Mouse (Mus musculus): ENCODE results near the gene Bdkrb2. TPM values are rescaled to one million over a fixed set of nuclear protein-coding genes. Genes with fewer than 3 reads are reported as not detected.

The Bdkrb2 gene
- polyA plus RNA-seq (2016; fragmentation: Nextera tagmentation; extraction: Ambion mirVana): 0.46 and 0.72 TPM in 2 replicates

GRCm38 (mm10) chr12:105562936-105563680 lies at the start of gene Bdkrb2:
Gene Bdkrb2, plus strand, starts transcription at chr12:105563226.
- H3K9me3 ChIP-seq (replicated peaks): no peaks in the 10 kb centered on the region
- peaks cover 67% of the 10 kb centered on the region for H3K27me3 ChIP-seq (ENCODE audit: low read depth, poor library complexity, severe bottlenecking)
- peak within 1 kb of the TSS; percentile 19; the same call in 1 of the 2 replicates for H3K27ac ChIP-seq (replicated peaks)
- H3K36me3 ChIP-seq: no peaks in the 10 kb centered on the region
- WGBS: 4% methylated on average over 25 of the region's 25 CpGs
- peaks cover 37% of the 10 kb centered on the region for H3K4me1 ChIP-seq
- peak within 1 kb of the TSS; percentile 55 for H3K4me3 ChIP-seq
- peak; percentile 66 for DNase-seq (ENCODE audit: low spot score)

GRCm38 (mm10) chr12:105514111-105514510 lies 48.9 kb upstream of the Bdkrb2 start:
- 90% methylated on average over 10 of the region's 10 CpGs for WGBS
- Histone ChIP-seq H3K27ac (replicated peaks) (no peak overlapping the region), H3K36me3 (no peaks in the 10 kb centered on the region), H3K4me3 (no peak overlapping the region), H3K9me3 (replicated peaks) (no peaks in the 10 kb centered on the region), H3K27me3 (ENCODE audit: low read depth, poor library complexity, severe bottlenecking) (peaks cover 5% of the 10 kb centered on the region; the same call in 1 of the 2 replicates), H3K4me1 (peaks cover 3% of the 10 kb centered on the region)
- no peak for DNase-seq (ENCODE audit: low spot score)

DNA sequence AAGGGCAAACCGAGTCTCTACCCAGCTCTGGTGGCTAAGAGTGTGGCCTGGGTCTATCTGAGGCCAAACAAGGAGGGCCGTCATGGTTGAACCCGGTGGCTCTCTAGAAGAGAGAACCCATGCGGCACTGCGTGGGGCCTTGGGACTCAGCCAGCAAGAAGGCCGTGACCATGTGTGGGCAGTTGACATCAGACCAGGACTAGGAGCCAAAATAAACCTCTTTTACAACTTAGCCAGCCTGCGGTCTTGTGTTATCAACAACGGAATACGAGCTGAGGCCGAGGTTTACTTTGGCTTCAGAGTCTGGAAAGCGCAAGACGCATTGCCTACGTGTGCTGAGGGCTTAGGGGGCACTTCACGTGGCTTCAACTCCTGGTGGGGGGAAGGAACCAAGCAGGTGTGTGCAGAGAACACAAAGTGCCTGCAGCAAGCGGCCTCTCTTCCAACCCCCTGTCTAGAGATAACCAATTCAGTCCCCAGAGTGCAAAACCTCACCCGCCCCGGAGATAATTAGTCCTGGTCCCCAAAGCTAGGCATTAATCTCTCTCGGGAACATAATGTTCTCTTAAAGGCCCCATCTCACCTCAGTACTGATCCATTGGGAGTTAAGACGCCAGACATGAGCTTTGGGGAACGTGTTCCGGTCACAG lies 45.9 kb upstream of the Bdkrb2 start:
- peaks cover 3% of the 10 kb centered on the region; the same call in 1 of the 2 replicates for H3K9me3 ChIP-seq (replicated peaks)
- H3K36me3 ChIP-seq: no peaks in the 10 kb centered on the region
- H3K27me3 ChIP-seq (ENCODE audit: low read depth, poor library complexity, severe bottlenecking): peaks cover 10% of the 10 kb centered on the region; the same call in 1 of the 2 replicates
- 90% methylated on average over 21 of the region's 21 CpGs for whole genome bisulfite sequencing
- peaks cover 11% of the 10 kb centered on the region for H3K4me1 ChIP-seq
- no peak overlapping the region for H3K27ac ChIP-seq (replicated peaks)
- H3K4me3 ChIP-seq: no peak overlapping the region
- no peak for DNase-seq (ENCODE audit: low spot score)

DNA sequence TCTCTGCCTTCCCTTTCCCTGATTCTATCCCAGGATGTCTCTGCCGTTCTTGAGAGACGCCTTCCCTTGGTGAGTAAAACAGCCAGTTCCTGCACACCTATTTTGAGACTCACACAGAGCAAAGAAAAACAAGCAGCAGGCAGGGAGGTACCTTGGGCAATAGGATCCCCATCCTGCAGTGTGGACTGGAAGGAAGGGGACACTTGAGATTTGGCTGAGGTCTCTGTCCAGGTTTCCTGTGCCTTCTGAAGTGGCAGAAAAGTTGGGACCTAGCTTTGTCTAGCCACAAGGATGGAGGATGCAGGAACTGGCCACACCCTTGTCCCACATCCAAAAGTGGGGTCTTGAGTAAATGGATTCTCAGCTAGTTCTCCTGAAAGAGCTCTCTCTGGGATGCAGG lies 43.2 kb upstream of the Bdkrb2 start:
- DNase-seq (ENCODE audit: low spot score): no peak
- no peak overlapping the region for H3K27ac ChIP-seq (replicated peaks)
- WGBS: 82% methylated on average over 2 of the region's 2 CpGs

GRCm38 (mm10) chr12:105521170-105521762 lies 41.8 kb upstream of the Bdkrb2 start:
- Histone ChIP-seq H3K4me3 (no peak overlapping the region), H3K27me3 (ENCODE audit: low read depth, poor library complexity, severe bottlenecking) (peaks cover 10% of the 10 kb centered on the region; the same call in 1 of the 2 replicates), H3K4me1 (peaks cover 11% of the 10 kb centered on the region), H3K36me3 (no peaks in the 10 kb centered on the region), H3K27ac (replicated peaks) (no peak overlapping the region), H3K9me3 (replicated peaks) (peaks cover 4% of the 10 kb centered on the region; the same call in 1 of the 2 replicates)
- WGBS: 86% methylated on average over 15 of the region's 15 CpGs
- DNase-seq (ENCODE audit: low spot score): no peak

More for the DNA sequence above, 43.2 kb upstream of the Bdkrb2 start:
- Histone ChIP-seq H3K27me3 (ENCODE audit: low read depth, poor library complexity, severe bottlenecking) (peaks cover 10% of the 10 kb centered on the region; the same call in 1 of the 2 replicates), H3K4me3 (no peak overlapping the region), H3K9me3 (replicated peaks) (peaks cover 4% of the 10 kb centered on the region; the same call in 1 of the 2 replicates), H3K36me3 (no peaks in the 10 kb centered on the region), H3K4me1 (peaks cover 11% of the 10 kb centered on the region)

GRCm38 (mm10) chr12:105523737-105524136 lies 39.3 kb upstream of the Bdkrb2 start:
- WGBS: 75% methylated on average over 2 of the region's 2 CpGs
- Histone ChIP-seq H3K27me3 (ENCODE audit: low read depth, poor library complexity, severe bottlenecking) (0 out of 2 replicates have a peak, but pooled peaks cover 6% of the 10 kb centered on the region), H3K27ac (replicated peaks) (no peak overlapping the region), H3K4me3 (no peak overlapping the region), H3K9me3 (replicated peaks) (peaks cover 4% of the 10 kb centered on the region; the same call in 1 of the 2 replicates), H3K4me1 (peaks cover 11% of the 10 kb centered on the region), H3K36me3 (no peaks in the 10 kb centered on the region)
- DNase-seq (ENCODE audit: low spot score): no peak

- H3K4me1 ChIP-seq: no peaks in the 10 kb centered on the region
- DNase-seq (ENCODE audit: low spot score): no peak
- H3K27me3 ChIP-seq (ENCODE audit: low read depth, poor library complexity, severe bottlenecking): no peaks in the 10 kb centered on the region
- H3K36me3 ChIP-seq: no peaks in the 10 kb centered on the region
- 88% methylated on average over 3 of the region's 3 CpGs for WGBS
- H3K9me3 ChIP-seq (replicated peaks): peaks cover 4% of the 10 kb centered on the region; the same call in 1 of the 2 replicates
- no peak overlapping the region for H3K4me3 ChIP-seq
- H3K27ac ChIP-seq (replicated peaks): no peak overlapping the region
These were observed 36.8 kb upstream of the Bdkrb2 start for GRCm38 (mm10) chr12:105526186-105526585.

DNA sequence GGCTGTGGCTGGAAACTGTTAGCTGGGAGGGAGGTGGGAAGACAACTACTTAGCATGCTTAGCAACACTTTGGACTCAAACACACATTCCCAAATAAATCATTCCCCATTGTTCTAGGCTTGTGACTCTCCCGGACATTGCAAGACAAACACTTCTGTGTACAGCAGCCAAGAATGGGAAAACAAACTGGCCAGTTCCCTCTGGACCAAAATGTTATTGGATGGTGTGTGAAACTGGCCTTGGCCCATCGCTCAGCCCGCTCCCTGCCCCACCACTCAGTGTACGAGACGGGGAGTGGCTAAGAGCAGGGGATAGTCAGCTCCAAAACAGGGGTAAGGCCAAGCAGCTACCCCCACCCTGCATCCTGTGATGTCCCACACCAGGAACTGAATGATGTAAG lies 36.2 kb upstream of the Bdkrb2 start:
- Histone ChIP-seq H3K4me3 (no peak overlapping the region), H3K9me3 (replicated peaks) (peaks cover 4% of the 10 kb centered on the region; the same call in 1 of the 2 replicates), H3K27me3 (ENCODE audit: low read depth, poor library complexity, severe bottlenecking) (no peaks in the 10 kb centered on the region), H3K36me3 (no peaks in the 10 kb centered on the region), H3K4me1 (peaks cover 5% of the 10 kb centered on the region), H3K27ac (replicated peaks) (no peak overlapping the region)
- 77% methylated on average over 5 of the region's 5 CpGs for WGBS
- DNase-seq (ENCODE audit: low spot score): no peak

GRCm38 (mm10) chr12:105529545-105529944 lies 33.5 kb upstream of the Bdkrb2 start:
- no peak overlapping the region for H3K27ac ChIP-seq (replicated peaks)
- H3K9me3 ChIP-seq (replicated peaks): no peaks in the 10 kb centered on the region
- WGBS: 78% methylated on average over 9 of the region's 9 CpGs
- H3K27me3 ChIP-seq (ENCODE audit: low read depth, poor library complexity, severe bottlenecking): no peaks in the 10 kb centered on the region
- H3K4me1 ChIP-seq: peaks cover 11% of the 10 kb centered on the region
- no peak overlapping the region for H3K4me3 ChIP-seq
- H3K36me3 ChIP-seq: no peaks in the 10 kb centered on the region
- DNase-seq (ENCODE audit: low spot score): no peak

DNA sequence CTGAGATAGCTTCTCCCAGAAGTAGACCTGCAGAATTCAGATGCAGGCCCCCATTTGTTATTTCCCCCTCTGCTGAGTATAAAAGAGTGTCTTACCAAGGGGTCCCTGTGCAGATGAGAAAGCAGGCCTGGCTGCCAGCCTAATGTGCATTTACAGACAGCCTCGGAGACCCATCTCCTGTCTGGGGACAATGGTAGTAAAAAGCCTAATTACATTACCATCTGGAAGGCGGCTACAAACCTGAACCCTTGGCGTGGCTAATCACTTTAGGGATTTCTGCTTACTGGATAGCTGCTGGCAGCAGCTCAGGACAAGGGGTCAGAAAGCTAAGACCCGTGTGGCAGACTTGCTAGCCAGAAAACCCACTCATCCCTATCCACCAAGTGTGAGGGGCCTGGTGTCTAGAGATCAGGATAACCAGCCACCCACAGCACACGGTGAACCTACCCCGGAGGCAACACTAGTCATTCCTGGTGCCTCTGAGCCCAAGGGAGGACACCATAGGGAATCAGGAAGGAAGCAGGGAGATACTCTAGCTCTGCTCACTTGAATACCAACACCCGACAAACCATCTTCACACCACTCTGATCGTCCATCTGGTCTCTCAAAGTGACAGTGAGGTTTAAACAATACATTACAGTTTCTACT lies 31.2 kb upstream of the Bdkrb2 start:
- 46% methylated on average over 8 of the region's 8 CpGs for WGBS
- H3K4me3 ChIP-seq: no peak overlapping the region
- H3K36me3 ChIP-seq: no peaks in the 10 kb centered on the region
- no peaks in the 10 kb centered on the region for H3K9me3 ChIP-seq (replicated peaks)
- peaks cover 13% of the 10 kb centered on the region for H3K4me1 ChIP-seq
- no peak for DNase-seq (ENCODE audit: low spot score)
- H3K27me3 ChIP-seq (ENCODE audit: low read depth, poor library complexity, severe bottlenecking): no peaks in the 10 kb centered on the region
- H3K27ac ChIP-seq (replicated peaks): no peak overlapping the region

DNA sequence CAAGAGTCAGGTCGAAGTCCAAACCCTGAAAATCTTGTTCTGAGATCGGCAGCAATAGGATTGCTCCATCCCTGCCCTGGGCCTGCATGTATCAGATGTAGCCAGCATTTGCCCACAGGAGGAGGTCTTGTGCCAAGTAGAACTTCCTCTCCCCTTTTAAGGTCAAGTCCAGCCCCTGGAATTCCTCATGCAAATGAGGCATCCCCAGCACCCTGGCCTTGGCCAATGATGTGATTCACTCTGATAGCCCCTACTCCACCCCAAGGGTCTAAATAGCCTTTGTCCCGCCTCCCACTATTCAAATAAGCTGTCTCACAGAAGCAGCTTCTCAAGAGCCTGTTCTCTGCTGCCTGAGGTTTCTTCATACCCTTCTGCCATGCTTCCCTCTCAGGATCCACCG lies 28.2 kb upstream of the Bdkrb2 start:
- no peak overlapping the region for H3K27ac ChIP-seq (replicated peaks)
- H3K36me3 ChIP-seq: no peaks in the 10 kb centered on the region
- no peak overlapping the region for H3K4me3 ChIP-seq
- 89% methylated on average over 4 of the region's 4 CpGs for WGBS
- peaks cover 5% of the 10 kb centered on the region; the same call in 1 of the 2 replicates for H3K9me3 ChIP-seq (replicated peaks)
- no peaks in the 10 kb centered on the region for H3K27me3 ChIP-seq (ENCODE audit: low read depth, poor library complexity, severe bottlenecking)
- peaks cover 13% of the 10 kb centered on the region for H3K4me1 ChIP-seq
- DNase-seq (ENCODE audit: low spot score): no peak
